Mouse (Mus musculus): ENCODE measurements around the gene Pgbd5. TPM values are rescaled to one million over a fixed set of nuclear protein-coding genes. Genes with fewer than 3 reads are reported as not detected.

The Pgbd5 gene
- total and polyA plus RNA-seq, 3 experiments: 0.89 to 3.9 (median 3.1) TPM

GRCm38 (mm10) chr8:124459627-124460026, 20.2 kb upstream of the Pgbd5 start:
- Histone ChIP-seq H3K27me3 (replicated peaks) (peaks cover 78% of the 10 kb centered on the region), H3K79me2 (replicated peaks; ENCODE audit: control insufficient read depth, extremely low read depth, insufficient read depth, poor library complexity, severe bottlenecking) (no peaks in the 10 kb centered on the region)
- dilution Hi-C loops (cut with MboI; ENCODE audit: extremely low pct_ligation_motif_present, extremely low pct_unique_long_range_greater_than_20kb, low sequenced_read_pairs): no loop called here

GRCm38 (mm10) chr8:124455359-124455758, 15.9 kb upstream of the Pgbd5 start:
- no peak overlapping the region for H3K4me2 ChIP-seq (ENCODE audit: insufficient read depth, low read depth, poor library complexity, severe bottlenecking)
- TF ChIP-seq IRF4 (IDR thresholded peaks at IDR 0.05; ENCODE audit: low read depth, low read length) (no peak), TBP (conservative IDR thresholded peaks at IDR 0.05; ENCODE audit: low read depth, low read length) (no peak), MAX (IDR thresholded peaks at IDR 0.05; ENCODE audit: low read length) (no peak), ELF1 (IDR thresholded peaks at IDR 0.05; ENCODE audit: low read depth, low read length) (no peak), POLR2A (IDR thresholded peaks at IDR 0.05; ENCODE audit: low read depth, low read length) (no peak), ZNF384 (IDR thresholded peaks at IDR 0.05; ENCODE audit: low read depth, low read length) (no peak), RAD21 (IDR thresholded peaks at IDR 0.05; ENCODE audit: low read depth, low read length) (no peak), BHLHE40 (IDR thresholded peaks at IDR 0.05; ENCODE audit: low read depth, low read length) (no peak), TCF12 (IDR thresholded peaks at IDR 0.05; ENCODE audit: low read depth, low read length) (no peak), USF1 (IDR thresholded peaks at IDR 0.05; ENCODE audit: low read depth, low read length) (no peak), KAT2A (IDR thresholded peaks at IDR 0.05; ENCODE audit: insufficient replicate concordance, low read length) (no peak), SIN3A (IDR thresholded peaks at IDR 0.05; ENCODE audit: low read length) (no peak), USF2 (conservative IDR thresholded peaks at IDR 0.05; ENCODE audit: low read depth, low read length) (no peak)
- H3K36me3 ChIP-seq (replicated peaks in 1 of 2; ENCODE audit: control insufficient read depth in 1 of 2, insufficient read depth in 1 of 2, low read length in 1 of 2): no peaks in the 10 kb centered on the region
- H3K9ac ChIP-seq (ENCODE audit: insufficient read depth, low read depth): no peak overlapping the region
- H3K9me3 ChIP-seq (replicated peaks; ENCODE audit: low read length): peaks cover 11% of the 10 kb centered on the region
- H3K79me2 ChIP-seq (replicated peaks; ENCODE audit: control insufficient read depth, extremely low read depth, insufficient read depth, poor library complexity, severe bottlenecking): no peaks in the 10 kb centered on the region
- H3K4me1 ChIP-seq (ENCODE audit: control insufficient read depth in 1 of 2, insufficient read depth in 2 of 2): 0 out of 4 replicates have a peak, but pooled peaks cover 0 to 3% of the 10 kb centered on the region in 2 experiments
- no peak overlapping the region for H3K27ac ChIP-seq (ENCODE audit: insufficient read depth, low read depth)
- peaks cover 81% of the 10 kb centered on the region for H3K27me3 ChIP-seq (replicated peaks)
- dilution Hi-C loops (cut with MboI; ENCODE audit: extremely low pct_ligation_motif_present, extremely low pct_unique_long_range_greater_than_20kb, low sequenced_read_pairs): no loop called here
- no peak for DNase-seq (ENCODE audit: extremely low read depth)
- H3K4me3 ChIP-seq (replicated peaks in 1 of 3; ENCODE audit: low read depth in 2 of 3, low read length in 2 of 3, poor library complexity in 1 of 3): no peak overlapping the region
- in situ Hi-C loops (cut with MboI; ENCODE audit: low pct_ligation_motif_present, low pct_unique_long_range_greater_than_20kb, low sequenced_read_pairs): no loop called here

More at GRCm38 (mm10) chr8:124459627-124460026, 20.2 kb upstream of the Pgbd5 start:
- Histone ChIP-seq H3K4me1 (ENCODE audit: control insufficient read depth in 1 of 2, insufficient read depth in 2 of 2) (0 out of 4 replicates have a peak, but pooled peaks cover 0 to 3% of the 10 kb centered on the region in 2 experiments), H3K9me3 (replicated peaks; ENCODE audit: low read length) (peaks cover 2% of the 10 kb centered on the region), H3K4me2 (ENCODE audit: insufficient read depth, low read depth, poor library complexity, severe bottlenecking) (no peak overlapping the region), H3K27ac (ENCODE audit: insufficient read depth, low read depth) (no peak overlapping the region), H3K36me3 (replicated peaks in 1 of 2; ENCODE audit: control insufficient read depth in 1 of 2, insufficient read depth in 1 of 2, low read length in 1 of 2) (no peaks in the 10 kb centered on the region), H3K4me3 (replicated peaks in 1 of 3; ENCODE audit: low read depth in 2 of 3, low read length in 2 of 3, poor library complexity in 1 of 3) (no peak overlapping the region), H3K9ac (ENCODE audit: insufficient read depth, low read depth) (no peak overlapping the region)
- no peak for DNase-seq (ENCODE audit: extremely low read depth)
- TF ChIP-seq NELFE (IDR thresholded peaks at IDR 0.05; ENCODE audit: low read depth, low read length) (no peak), SMC3 (IDR thresholded peaks at IDR 0.05; ENCODE audit: low read depth, low read length) (no peak), MXI1 (IDR thresholded peaks at IDR 0.05; ENCODE audit: low read depth, low read length) (no peak), TBP (conservative IDR thresholded peaks at IDR 0.05; ENCODE audit: low read depth, low read length) (no peak), CHD1 (IDR thresholded peaks at IDR 0.05; ENCODE audit: low read depth, low read length) (no peak), GABPA (IDR thresholded peaks at IDR 0.05; ENCODE audit: insufficient replicate concordance, low read depth, low read length) (no peak), CTCF (conservative IDR thresholded peaks at IDR 0.05 in 1 of 2, IDR thresholded peaks at IDR 0.05 in 1 of 2; ENCODE audit: low read depth in 2 of 2, low read length in 2 of 2) (no peak), TCF12 (IDR thresholded peaks at IDR 0.05; ENCODE audit: low read depth, low read length) (no peak), ZNF384 (IDR thresholded peaks at IDR 0.05; ENCODE audit: low read depth, low read length) (no peak), ZMIZ1 (IDR thresholded peaks at IDR 0.05; ENCODE audit: low read depth, low read length) (no peak), UBTF (IDR thresholded peaks at IDR 0.05; ENCODE audit: low read depth, low read length) (no peak), ZC3H11A (IDR thresholded peaks at IDR 0.05; ENCODE audit: low read depth, low read length) (no peak), SIN3A (IDR thresholded peaks at IDR 0.05; ENCODE audit: low read length) (no peak), KAT2A (IDR thresholded peaks at IDR 0.05; ENCODE audit: insufficient replicate concordance, low read length) (no peak), ZKSCAN1 (IDR thresholded peaks at IDR 0.05; ENCODE audit: borderline replicate concordance, low read depth, low read length) (no peak), E2F4 (IDR thresholded peaks at IDR 0.05; ENCODE audit: insufficient replicate concordance, low read depth, low read length) (no peak), HCFC1 (IDR thresholded peaks at IDR 0.05; ENCODE audit: low read depth, low read length) (no peak), POLR2A (IDR thresholded peaks at IDR 0.05; ENCODE audit: low read depth, low read length) (no peak), CHD2 (IDR thresholded peaks at IDR 0.05; ENCODE audit: low read length) (no peak), JUN (IDR thresholded peaks at IDR 0.05; ENCODE audit: insufficient read depth, low read depth, low read length) (no peak)
- in situ Hi-C loops (cut with MboI; ENCODE audit: low pct_ligation_motif_present, low pct_unique_long_range_greater_than_20kb, low sequenced_read_pairs): no loop called here

All from CH12.LX (cell line).